Mouse (Mus musculus) layer of hippocampus, adult 18-20 months (tissue): ENCODE data around the gene Slc22a30. TPM values are rescaled to one million over a fixed set of nuclear protein-coding genes. Genes with fewer than 3 reads are reported as not detected.
"Not testable (repeated sequence)": the region's sequence is repeated elsewhere in the genome, so short reads cannot be mapped to it uniquely, and the experiment has no call there.

Experiments
- DNase-seq, 2 experiments: peaks; one replicate each; pipeline ENCODE4 v3.0.0; 2022; ENCODE audit warnings: low spot score in 2 of 2
- long read RNA-seq: library from polyadenylated mRNA; stranded (forward); transcript quantifications from one replicate; pipeline ENCODE4 v2.0.0, GENCODE M21; 2021
- total RNA-seq, 2 experiments: library from RNA; stranded (reverse); gene quantifications; 2 replicates each; pipeline ENCODE4 v1.2.3; 2021

Gene Slc22a30
- total RNA-seq, result not detected
- long read RNA-seq, result 0 reads

DNA sequence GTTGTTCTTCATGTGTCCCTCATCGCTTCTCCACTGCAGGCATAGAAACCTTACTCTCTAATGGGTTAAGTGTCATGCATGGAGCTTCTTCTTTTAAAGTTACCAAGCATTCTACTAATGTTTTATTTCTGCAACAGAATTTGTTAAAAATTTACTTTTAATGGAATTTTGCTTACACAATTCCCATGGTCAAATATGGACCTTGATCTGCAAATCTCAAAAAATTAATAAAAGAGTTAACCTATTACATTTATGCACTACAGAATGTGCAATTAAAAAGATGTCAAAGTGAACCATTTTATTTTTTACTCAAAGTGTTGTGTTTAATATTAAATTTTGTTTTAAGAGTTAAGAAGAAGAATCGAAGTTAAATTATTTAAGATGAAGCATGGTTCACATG lies at the start of gene Slc22a30:
Gene Slc22a30 (minus strand): TSS at position 101 of the 400 bp plus-strand sequence.
- DNase-seq, result not testable (repeated sequence)

GRCm38 (mm10) chr19:8448321-8448720 lies 43.4 kb upstream of the Slc22a30 start:
- no peak for DNase-seq

- DNase-seq, result no peak
These were observed 42.6 kb upstream of the Slc22a30 start for GRCm38 (mm10) chr19:8447516-8447915.

GRCm38 (mm10) chr19:8431051-8431662 lies 26.2 kb upstream of the Slc22a30 start:
- DNase-seq, result no peak

- not testable (repeated sequence) for DNase-seq
These were observed 2.5 kb upstream of the Slc22a30 start for GRCm38 (mm10) chr19:8407290-8408021.

Other genes starting within 250 kb of the Slc22a30 start
- not detected for gene Slc22a29, start 186.2 kb downstream of the Slc22a30 start, total RNA-seq
- gene Slc22a8, start 186.1 kb upstream of the Slc22a30 start, total RNA-seq, result 1 to 10 TPM; 6.3 to 6.9 TPM
- 1 to 10 TPM; 1.6 to 2.1 TPM for gene Slc22a6, start 212.9 kb upstream of the Slc22a30 start, total RNA-seq